Mouse (Mus musculus): ENCODE data around the gene Tmem151a.
"Not testable (repeated sequence)": the region's sequence is repeated elsewhere in the genome, so short reads cannot be mapped to it uniquely, and the experiment has no call there.

Gene Tmem151a

DNA sequence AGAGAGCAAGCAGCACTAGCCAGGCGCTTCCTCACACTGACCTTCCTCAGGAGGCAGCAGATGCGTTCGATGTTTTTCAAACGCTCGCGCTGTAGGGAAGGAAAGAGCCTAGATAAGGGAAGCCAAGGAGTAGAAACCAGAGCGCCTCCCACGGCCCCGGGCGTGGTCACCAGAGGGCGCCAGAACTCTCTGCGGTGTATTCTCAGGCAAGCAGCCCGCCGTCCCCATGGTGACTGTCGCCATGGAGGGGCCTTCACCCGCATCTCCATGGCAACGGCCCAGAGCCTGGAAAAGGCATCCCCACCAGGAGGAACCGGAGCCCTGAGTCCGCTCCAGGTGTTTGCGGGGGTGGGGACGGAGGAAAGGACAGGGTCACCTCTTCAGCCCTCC lies 8.9 kb upstream of the Tmem151a start:
- DNase-seq: peak; percentile 94

DNA sequence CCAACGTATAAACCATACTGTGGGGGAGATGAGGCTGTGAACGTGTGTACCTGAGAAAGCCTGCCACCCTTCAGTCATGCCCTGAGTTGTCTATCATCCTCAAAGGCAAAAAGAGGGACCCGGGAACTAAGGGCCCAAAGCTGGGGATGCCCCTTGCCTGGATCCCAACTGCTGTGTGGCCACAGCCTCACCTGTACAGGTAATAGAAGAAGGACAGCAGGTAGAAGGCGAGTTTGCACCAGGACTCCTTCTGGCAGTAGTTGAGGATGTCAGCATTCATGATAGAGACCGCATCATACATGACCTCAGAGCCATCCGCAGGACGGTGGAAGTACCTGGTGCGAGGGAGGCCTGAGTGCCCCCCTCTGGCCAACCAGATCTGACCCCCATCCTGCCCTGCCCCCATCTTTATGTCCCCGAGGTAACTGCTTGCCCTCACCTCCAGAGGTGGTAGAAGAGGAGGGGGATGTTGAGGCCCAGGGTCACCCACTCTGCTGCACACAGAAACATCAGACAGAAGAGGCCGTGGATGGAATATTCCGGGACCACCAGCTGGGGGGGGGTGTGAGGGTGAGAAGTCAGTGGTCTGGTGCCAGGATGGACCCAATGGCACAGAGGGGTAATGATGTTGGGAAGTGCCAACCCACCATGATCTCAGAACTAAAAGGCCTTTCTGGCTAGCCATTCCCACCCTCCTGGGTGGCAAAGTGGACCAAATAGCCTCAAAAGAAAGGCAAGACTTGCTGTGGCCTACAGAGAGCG lies 8.3 kb upstream of the Tmem151a start:
- DNase-seq: no peak

- no peak for DNase-seq
These were observed 6.8 kb upstream of the Tmem151a start for GRCm38 (mm10) chr19:5092083-5092482.

GRCm38 (mm10) chr19:5089324-5089723 lies 4.0 kb upstream of the Tmem151a start:
- no peak for DNase-seq

- DNase-seq: peak; percentile 96
These were observed 2.8 kb upstream of the Tmem151a start, which contains the start of gene Yif1a for GRCm38 (mm10) chr19:5087884-5088728. Yif1a (plus strand) TSS chr19:5088538.

GRCm38 (mm10) chr19:5086533-5086932 lies 1.2 kb upstream of the Tmem151a start:
- not testable (repeated sequence) for DNase-seq

- no peak for DNase-seq
These were observed 542 bp downstream of the Tmem151a start for GRCm38 (mm10) chr19:5084834-5085144.

DNA sequence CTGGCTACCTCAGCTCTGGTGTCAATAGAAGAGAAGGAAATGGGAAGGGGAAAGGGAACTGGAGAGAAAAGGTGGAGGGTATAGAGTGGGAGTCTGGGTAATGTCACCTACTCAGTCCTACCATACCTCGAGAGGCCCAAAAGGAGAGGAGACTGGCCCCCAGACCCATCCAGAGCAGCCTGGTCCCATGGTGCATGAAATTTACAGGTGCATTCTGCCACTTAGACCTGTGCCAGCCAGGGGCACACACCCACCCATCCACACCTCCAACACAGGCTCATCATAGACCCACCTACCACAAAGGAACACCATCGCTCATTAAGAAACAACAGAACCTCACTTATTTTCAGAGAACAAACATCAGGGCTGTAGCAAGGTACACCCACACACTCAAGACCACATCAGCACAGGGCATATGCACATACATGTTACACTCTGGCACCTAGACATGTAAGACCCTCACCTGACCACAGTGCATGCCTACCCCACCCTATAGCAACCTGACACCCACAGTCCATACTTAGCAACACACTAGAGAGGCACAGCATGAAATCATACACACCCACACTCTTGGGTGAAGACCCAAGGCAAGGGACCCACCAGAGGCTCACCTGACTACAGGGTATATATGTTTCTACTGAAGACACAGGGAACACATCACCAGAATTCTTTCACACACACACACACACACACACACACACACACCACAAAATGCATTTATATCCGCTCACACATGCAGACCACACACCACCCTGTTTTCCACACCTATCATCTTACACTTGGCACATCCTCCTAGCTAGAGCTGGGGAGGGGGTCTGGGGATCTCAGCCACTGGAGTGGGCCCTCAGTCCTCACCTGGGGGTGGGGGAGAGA lies 1.1 kb downstream of the Tmem151a start:
- no peak for DNase-seq

DNA sequence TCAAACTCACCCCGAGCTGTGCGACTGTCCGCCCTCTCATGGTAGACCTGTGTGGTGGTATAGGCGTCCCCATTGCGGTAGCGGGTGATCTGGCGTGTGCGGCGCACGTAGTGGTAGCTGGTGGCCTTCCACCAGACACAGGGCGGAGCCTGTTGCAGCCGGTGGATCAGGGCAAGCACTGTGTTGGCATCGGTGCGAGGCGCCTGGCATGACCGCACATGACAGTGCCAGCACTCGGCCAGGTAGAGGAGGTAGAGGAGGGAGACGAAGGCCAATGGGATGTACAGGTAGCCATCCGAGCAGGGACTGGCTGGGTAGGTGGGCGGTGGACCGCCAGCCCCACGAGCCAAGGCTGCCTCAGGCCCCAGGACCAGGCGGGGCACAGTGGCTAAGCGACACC lies 2.7 kb downstream of the Tmem151a start:
- DNase-seq: no peak

DNA sequence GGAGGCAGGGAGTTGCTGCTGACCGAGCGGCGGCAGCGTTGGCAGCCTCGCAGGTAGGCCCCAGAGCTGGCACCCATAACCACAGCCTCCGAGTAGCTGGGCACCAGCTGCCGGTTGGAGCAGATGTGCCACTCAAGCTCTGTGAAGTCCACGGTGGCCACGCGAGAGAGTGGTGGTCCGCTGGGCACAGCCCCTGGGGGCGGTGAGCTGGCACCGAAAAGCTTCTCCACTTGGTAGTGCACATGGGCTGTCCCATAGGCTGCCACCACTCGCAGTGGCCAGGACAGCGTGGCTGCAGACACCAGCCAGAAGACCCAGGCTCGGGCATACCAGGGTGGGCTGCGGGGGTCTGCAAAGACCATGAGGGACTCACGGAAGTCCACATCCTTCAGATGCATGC lies 3.3 kb downstream of the Tmem151a start:
- DNase-seq: no peak

DNA sequence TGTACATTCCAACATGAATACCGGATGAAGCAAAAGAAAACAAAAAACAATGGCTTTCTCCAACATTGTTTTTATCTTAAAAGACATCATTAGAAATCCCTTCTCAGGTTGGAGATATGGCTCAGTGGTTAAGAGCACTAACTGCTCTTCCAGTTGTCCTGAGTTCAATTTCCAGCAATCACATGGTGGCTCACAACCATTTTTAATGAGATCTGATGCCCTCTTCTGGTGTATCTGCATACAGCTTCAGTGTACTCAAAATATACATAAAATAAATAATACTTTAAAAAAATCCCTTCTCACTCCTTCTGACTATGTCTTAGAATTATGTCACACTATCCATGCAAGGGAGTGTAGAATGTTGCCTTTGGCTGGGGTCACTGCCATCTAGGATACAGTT lies 6.1 kb downstream of the Tmem151a start:
- no peak for DNase-seq

GRCm38 (mm10) chr19:5073518-5073917 lies 11.8 kb downstream of the Tmem151a start:
- no peak for DNase-seq

- DNase-seq: peak; percentile 77
These were observed 12.3 kb downstream of the Tmem151a start for GRCm38 (mm10) chr19:5073028-5073427.

DNA sequence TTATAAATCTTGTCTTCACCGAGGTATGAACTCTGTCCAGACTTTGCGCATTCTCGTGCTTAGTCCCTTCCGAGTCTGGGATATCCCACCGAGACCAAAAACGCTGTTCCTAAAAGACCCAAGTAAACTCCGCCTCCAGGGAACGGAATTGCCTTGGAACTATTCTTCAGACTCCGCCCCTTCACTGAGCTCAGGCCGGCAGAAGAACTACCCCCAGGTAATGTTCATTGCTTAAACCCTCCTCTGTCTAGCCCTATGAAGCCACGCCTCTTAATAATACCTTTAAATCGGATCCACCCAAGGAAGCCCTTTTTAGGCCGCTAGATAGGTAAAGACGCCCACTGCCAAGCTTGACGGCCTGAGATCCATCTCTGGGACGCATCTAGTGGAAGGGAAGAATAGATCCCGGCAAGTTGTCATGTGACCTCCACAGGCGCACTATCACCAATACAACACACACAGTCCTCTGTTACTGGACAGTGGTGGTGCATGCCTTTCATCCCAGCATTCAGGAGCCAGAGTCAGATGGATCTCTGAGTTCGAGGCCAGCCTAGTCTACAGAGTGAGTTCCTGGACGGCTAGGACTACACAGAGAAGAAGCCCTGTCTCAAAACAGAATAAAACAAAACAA lies 12.8 kb downstream of the Tmem151a start:
- DNase-seq: no peak

DNA sequence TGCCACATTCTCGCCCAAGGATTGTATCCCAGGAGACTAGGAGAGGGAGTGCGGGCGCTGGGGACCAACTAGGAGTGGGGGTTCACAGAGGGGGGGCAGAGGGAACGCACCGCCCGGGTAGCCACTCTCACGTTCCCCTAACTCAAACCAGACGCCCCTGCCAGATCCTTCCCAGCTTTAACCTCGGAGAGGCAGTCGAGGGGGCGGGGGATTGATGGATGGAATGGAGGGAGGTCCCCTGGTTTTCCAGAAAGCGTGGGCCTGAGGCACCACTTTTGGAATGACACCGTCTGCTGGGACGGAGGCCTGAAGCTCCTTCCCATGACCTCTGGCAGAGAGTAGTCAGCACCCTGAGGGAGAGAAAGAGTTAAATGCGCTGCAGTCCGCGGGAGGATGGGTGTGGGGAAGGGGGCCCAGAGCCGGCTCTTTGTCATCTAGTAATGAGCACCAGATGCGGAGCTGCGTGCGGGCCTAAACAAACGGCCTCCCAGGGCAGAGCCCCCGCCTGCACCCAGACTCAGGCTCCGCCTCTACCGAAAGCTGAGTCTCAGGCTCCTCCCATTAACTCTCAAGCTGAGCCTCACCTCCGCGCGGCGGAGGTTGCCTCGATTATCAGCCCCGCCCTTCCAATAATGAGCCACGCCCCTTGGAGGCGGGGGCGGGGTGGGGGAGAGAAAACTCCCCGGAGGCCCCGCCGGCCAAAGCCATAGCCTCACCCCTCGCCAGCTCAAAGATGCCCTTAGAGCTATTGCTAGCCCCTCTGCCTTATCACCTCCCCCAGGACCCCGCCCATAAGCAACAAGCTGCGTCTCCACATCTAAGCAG lies 13.6 kb downstream of the Tmem151a start:
- peak; percentile 80 for DNase-seq

GRCm38 (mm10) chr19:5071077-5071476 lies 14.3 kb downstream of the Tmem151a start:
- no peak for DNase-seq

DNA sequence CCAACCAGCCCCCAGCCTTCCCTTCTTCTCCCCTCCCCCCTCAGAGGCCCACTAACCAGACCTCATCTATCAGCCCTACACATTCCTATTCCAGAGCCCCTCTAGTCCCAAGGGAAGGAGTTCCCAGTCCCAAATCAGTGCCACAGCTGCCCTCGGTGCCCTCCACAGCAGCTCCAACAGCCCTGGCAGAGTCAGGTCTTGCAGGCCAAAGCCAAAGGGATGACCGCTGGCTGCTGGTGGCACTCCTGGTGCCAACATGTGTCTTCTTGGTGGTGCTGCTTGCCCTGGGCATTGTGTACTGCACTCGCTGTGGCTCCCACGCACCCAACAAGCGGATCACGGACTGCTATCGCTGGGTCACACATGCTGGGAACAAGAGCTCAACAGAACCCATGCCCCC lies 15.4 kb downstream of the Tmem151a start:
- no peak for DNase-seq

GRCm38 (mm10) chr19:5069486-5069885 lies 15.8 kb downstream of the Tmem151a start:
- DNase-seq: no peak

- no peak for DNase-seq
These were observed 16.6 kb downstream of the Tmem151a start for GRCm38 (mm10) chr19:5068570-5069234.

DNA sequence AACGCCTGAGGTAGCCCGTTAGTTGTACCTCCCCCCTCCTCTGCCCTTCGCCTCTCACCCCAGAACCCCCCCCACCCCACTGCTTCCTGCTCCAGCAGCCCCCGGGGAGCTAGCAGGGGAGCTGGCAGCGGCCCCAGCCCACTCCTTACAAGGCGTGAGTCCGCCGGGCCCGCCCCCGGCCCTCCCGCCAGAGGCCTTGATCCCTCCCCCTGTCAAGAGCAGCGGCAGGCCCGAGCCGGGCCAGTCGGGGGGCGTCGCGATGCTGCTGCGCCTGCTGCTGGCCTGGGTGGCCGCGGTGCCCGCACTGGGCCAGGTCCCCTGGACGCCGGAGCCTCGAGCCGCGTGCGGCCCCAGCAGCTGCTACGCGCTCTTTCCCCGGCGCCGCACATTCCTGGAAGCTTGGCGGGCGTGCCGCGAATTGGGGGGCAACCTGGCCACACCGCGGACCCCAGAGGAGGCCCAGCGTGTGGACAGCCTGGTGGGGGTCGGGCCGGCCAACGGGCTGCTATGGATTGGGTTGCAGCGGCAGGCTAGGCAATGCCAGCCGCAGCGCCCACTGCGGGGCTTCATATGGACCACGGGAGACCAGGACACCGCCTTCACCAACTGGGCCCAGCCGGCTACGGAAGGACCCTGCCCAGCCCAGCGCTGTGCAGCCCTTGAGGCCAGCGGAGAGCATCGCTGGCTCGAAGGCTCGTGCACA lies 17.3 kb downstream of the Tmem151a start, which contains the start of gene Cd248:
Gene Cd248, plus strand, starts transcription at position 212 of the 703 bp plus-strand sequence.
- DNase-seq: peak; percentile 70
